Mouse (Mus musculus) brain, embryonic 14.5 days (tissue): Measurements from ENCODE around the gene Parg.

Experiments
- CTCF ChIP-seq: fragments of 200-500 bp; IDR thresholded peaks from 2 replicates; pipeline ENCODE4 v1.5.1; 2012; ENCODE audit warnings: inconsistent platforms, mild to moderate bottlenecking, moderate library complexity, borderline replicate concordance; ENCODE audit not compliant: insufficient read depth, insufficient read length; ENCODE audit errors: extremely low read depth
- POLR2A ChIP-seq: fragments of 200-500 bp; IDR thresholded peaks from 2 replicates; pipeline ENCODE4 v1.6.1; 2012; ENCODE audit warnings: mild to moderate bottlenecking, inconsistent platforms, borderline replicate concordance; ENCODE audit not compliant: poor library complexity, insufficient read depth, insufficient read length, severe bottlenecking; ENCODE audit errors: extremely low read depth

- TF ChIP-seq CTCF (peak; percentile 16; the same call in 1 of the 2 replicates), POLR2A (no peak)
These were observed 40.7 kb downstream of the Parg start for GRCm38 (mm10) chr14:32242401-32242800.
